Mouse (Mus musculus): ENCODE measurements around the gene Cfb.
A peak's percentile ranks its signal among the peaks of the same experiment; 100 is the strongest.

Gene Cfb

DNA sequence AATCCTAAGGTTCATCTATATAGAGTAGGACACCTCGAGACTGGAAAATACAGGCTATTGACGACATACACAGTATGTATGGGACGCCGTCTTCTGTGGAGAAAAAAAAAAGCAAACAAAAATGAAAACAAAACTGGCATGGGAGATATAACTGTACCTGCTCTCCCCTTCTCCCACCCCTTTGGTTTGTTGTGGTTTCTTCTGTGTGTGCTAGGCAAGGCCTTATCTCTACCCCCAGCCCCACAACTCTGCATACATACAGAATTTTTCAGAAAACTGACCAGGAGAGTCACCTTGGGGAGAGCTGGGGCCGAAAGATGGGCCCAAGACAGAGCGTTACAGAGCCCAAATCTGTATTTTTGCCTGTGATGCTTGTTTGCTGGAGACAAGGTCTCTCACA lies 22.4 kb upstream of the Cfb start:
- DNase-seq (ENCODE audit: extremely low read depth, low read depth): no peak

DNA sequence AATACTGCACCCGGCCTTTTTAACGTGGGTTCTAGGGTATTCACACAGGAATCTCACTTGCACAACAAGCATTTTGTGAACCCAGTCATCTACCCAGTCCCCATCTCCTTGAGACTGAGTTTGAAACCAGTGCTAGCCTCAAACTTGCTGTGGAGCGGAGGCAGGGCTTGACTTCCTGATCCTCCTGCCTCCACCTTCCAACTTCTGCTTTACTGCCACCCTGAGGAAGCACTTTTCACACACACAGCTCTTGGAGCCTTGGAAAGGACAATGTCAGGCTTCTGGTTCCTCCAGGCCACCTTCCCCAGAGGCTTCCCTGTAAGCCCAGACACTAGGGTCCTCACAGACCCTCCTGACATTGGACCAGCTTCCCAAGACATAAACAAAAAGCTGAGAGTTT lies 21.0 kb upstream of the Cfb start:
- no peak for DNase-seq (ENCODE audit: extremely low read depth, low read depth)

DNA sequence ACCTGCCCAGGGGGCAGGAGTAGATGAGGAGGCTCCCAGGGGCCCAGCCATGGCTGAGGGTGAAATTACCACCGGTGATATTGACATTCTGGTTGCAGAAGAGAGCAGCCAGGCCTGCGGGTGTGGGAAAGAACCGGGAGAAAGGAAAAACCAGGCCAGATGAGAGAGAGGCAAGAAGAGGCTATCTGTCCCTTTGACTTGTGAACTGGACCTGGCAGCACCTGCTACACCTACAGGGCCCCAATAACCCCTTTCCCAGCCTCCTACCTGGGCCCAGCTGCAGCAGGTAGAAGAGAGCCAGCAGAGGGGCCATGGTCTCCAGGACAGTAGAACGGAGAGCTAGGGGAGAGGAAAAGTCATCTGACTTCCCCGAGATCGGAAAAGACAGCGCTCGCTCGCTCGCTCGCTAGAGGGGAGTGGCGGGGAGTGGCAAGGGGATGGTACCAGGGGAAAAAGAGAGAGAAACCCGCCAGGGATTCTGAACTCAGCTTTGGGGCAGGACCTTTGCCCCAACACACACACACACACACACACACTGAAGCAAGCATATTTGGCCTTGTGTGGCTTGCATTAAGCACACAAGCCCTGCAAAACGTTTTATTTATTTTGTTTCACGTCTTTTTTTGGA lies 19.5 kb upstream of the Cfb start, which contains the start of gene Gm20547:
Gm20547 (minus strand) TSS at position 360 of the 628 bp plus-strand sequence.
- no peak for DNase-seq (ENCODE audit: extremely low read depth, low read depth)

GRCm38 (mm10) chr17:34881166-34881565 lies 18.8 kb upstream of the Cfb start:
- no peak for DNase-seq (ENCODE audit: extremely low read depth, low read depth)

DNA sequence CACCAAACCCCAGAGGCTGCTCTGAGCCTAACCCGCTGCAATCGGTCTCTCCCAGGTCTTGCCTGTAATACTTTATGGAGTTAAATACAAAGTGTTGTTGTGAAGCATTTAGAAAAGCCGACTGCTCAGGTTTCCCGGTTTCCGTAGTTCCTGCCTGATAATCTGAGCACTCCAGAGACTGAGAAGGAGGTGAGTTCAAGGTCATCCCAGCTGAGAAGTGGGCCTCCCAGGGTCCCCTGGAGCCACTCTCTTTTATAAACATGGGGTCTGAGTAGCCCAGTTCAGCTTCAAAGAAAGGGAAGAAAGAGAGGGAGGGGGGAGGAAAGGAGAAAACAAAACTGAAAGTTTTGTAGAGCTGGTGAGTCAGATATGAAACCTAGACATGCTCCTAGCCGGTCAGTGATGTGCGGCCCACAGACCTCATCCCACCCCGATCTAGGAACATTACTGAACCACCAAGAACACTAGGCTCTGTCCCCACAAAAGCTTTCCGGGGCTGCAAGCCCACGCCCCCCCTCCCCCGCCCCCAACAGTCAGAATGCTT lies 17.1 kb upstream of the Cfb start, which contains the start of gene Zbtb12:
Zbtb12 (plus strand) TSS at position 148 of the 544 bp plus-strand sequence.
- DNase-seq (ENCODE audit: extremely low read depth, low read depth): no peak

DNA sequence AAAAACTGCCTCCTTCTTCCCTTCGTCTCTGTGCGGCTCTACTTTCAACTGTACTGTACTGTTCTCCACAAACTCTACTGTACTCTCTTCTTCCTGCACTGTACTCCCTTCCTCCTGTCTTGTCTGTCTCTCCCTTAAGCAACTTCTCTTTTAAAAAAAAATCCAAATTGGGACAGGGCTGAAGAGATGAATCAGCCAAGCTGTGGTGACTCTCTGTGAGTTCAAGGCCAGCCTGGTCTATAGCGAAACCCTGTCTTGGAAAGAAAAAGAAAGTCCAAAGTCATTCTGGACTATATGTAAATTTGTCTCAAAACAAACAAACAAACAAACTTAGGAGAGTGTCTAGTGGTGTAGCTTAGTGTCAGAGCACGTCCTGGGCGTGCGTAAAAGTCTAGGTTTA lies 12.0 kb upstream of the Cfb start:
- DNase-seq (ENCODE audit: extremely low read depth, low read depth): no peak

DNA sequence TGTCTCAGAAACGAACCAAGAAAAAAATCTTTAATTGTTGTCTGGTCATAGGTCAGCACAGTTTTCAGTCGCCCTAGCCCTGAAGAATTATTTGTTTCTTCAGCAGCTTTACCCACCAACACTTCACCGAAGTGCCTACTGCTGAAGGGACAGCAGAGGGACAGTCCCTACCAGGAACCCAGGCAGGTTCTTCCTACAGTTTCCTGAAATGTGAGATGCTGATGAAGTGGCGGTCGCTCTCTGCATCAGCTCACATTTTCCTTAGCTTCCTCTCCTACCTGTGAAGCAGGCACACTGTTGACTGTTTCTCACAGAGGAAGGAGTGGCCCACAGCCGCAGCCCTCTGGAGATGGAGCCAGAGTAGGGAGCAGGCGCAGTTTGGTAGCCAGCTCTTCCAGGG lies 3.7 kb upstream of the Cfb start:
- no peak for DNase-seq (ENCODE audit: extremely low read depth, low read depth)

DNA sequence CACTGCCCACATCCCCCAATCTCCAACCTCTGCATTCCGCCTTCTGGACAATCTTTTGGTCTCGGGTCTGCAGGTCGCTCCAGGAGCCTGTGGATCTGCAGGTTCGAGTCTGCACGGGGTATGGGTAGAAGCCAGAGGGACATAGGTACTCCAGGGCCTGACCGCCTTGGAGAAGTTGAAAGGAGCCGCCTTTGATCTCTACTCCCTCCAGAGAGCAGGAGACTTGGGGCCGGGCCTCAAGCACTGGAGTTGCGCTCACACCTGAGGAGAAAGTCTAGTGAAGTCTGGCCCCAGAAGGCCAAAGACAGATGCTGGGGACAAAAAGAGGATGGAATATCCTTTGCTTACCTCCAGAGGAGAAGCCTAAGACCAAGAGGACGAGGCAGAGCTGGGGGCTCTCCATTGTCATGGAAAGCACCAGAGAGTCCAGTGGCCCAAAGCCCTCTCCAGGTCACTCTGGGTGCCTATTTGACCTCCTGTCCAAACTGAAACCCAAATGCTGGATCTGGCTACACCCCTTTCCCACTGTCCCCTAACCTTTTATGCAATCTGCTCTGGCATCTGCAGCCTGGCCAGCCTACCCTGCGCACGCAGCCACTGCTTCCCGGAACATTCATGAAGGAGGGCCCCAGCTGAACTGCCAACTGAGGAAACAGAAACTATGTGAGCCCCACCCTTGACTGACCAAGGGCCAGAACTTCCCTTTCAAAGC lies 458 bp downstream of the Cfb start:
- no peak for DNase-seq (ENCODE audit: extremely low read depth, low read depth)

- DNase-seq (ENCODE audit: extremely low read depth, low read depth): no peak
These were observed 1.8 kb downstream of the Cfb start for GRCm38 (mm10) chr17:34860514-34860913.

DNA sequence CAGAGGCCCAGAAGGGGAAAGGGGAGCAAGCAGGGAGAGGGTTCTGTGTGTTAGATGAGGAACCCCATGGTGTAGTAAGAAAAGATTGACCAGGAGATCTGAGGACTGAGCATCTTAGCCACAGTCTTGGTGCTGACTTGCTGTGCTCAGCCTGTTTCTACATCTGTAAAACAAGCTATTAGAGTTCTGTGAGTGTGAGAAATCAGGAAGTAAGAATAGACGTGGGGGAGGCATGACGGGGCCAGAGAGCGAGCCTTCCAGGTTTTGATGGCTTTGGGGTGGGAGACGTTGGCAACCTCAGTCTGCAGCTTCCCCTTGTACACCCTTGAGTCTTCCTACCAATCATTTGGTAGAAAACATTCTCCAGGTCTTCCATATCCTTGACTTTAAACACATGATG lies 3.6 kb downstream of the Cfb start:
- no peak for DNase-seq (ENCODE audit: extremely low read depth, low read depth)

DNA sequence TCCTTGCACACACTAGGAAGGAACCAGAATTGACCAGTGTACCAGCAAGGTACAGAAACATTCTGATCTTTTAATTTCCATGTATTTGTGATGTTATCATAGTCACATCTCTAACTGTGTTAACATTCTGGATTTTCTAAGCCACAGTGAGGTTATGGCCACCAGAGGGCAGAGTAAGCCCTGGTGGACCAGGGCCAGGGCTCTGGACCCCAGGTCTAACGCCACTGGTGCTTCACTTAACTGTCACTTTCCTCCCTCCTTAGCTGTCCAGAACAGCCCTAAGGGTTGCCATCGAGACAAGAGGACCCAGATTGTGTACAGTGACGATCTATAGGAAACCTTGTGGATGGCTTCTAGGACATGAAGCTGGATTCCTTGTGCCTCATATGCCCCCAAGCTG lies 6.5 kb downstream of the Cfb start:
- no peak for DNase-seq (ENCODE audit: extremely low read depth, low read depth)

- DNase-seq (ENCODE audit: extremely low read depth, low read depth): no peak
These were observed 7.6 kb downstream of the Cfb start for GRCm38 (mm10) chr17:34854761-34855160.

DNA sequence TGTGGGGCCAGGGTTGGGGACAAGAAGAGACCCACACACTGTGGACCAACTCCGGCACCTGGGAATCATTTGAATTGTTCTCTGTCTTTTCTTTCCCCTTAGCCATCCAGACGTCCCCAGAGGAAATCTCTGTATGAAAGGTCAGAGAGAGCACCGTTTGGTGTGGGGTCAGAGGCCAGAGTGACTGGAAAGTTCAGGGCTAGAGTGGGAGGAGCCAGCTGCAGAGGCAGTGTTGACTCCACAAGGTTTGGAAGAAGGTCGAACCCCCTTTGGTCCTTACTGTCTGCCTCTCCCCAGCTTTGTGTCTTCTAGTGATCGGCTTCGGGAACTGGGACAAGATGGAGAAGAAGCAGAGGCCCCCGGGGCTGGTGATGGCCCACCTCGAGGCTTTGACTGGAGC lies 8.8 kb downstream of the Cfb start:
- no peak for DNase-seq (ENCODE audit: extremely low read depth, low read depth)

- DNase-seq (ENCODE audit: extremely low read depth, low read depth): no peak
These were observed 11.7 kb downstream of the Cfb start for GRCm38 (mm10) chr17:34850517-34851125.

DNA sequence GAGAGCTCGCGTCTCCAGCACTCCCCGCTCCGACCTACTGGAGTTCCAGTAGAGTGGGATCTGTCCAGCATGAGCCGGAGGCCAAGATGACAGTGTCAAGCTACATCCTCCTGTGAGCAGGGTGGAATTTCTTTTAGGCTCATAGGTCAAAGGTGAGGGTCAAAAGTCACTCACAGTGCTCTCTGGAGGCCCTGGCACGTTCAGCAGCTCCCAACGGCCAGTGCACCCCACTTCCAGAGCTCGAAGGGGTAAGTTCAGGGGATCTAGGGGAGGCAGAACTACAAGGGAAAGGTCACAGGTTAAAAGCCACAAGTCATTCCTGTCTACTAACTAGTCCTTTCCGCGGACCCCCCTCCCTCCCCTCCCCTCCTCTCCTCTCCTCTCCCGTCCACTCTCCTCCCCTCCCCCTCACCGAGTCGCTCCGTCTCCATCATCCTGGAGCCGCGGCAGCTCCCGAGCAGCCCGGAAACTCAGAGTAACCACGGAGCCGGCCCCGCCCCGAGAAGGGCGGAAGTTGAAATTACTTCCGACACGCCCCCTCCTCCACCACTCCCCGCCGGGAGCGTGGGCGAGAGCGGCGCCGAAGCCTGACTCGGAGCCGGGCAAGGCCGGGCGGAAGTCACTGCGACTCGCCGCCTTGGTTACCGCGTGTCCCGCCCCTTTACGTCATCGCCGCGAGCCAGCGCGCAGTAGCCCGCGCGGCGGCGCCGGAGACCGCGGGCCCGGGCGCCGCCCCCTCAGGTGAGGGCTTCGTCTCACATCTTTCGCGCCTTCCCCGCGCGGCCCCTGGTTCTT lies 12.4 kb downstream of the Cfb start, which contains the start of the genes Skiv2l and Nelfe:
Skiv2l (minus strand) TSS at position 489 of the 795 bp plus-strand sequence.
Nelfe (plus strand) TSS at position 670 of the 795 bp plus-strand sequence.
- peak; percentile 84 for DNase-seq (ENCODE audit: extremely low read depth, low read depth)

GRCm38 (mm10) chr17:34847615-34848014 lies 14.7 kb downstream of the Cfb start:
- DNase-seq (ENCODE audit: extremely low read depth, low read depth): no peak

GRCm38 (mm10) chr17:34847192-34847591 lies 15.1 kb downstream of the Cfb start:
- DNase-seq (ENCODE audit: extremely low read depth, low read depth): no peak

DNA sequence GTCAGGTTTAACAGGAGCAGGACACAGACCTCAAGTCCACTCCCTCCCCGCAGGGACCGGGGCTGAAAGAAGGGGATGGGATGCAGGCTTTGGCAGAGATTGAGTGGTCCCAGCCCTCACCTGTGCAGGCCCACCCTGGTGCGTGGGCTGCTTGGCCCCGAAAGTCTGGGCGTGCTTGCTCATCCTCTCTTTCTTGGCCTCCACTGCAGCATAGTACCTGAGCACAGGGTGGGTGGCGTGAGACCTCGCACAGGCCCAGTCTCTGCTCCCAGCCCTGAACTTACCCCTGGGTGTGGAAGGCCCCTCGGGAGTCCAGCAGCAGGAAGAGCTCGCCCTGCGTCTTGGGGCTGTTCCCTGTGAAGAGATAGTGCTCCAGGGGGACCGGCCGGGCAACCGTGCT lies 17.4 kb downstream of the Cfb start:
- no peak for DNase-seq (ENCODE audit: extremely low read depth, low read depth)

- DNase-seq (ENCODE audit: extremely low read depth, low read depth): no peak
These were observed 21.5 kb downstream of the Cfb start for GRCm38 (mm10) chr17:34840736-34841307.

DNA sequence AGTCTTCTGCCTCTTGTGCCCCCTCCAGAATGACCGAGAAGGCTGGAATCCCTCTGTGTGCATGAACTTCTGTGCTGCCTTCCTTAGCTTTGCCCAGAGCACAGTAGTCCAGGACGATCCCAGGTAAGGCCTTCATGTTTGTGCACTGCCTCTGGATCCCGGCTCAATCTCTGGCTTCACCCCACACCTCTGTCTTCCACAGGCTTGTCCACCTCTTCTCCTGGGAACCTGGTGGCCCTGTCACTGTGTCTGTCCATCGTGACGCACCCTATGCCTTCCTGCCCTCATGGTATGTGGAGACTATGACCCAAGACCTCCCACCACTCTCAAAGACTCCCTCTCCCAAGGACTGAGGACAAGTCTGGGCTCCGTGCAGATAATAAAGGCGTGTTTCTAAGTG lies 23.5 kb downstream of the Cfb start:
- no peak for DNase-seq (ENCODE audit: extremely low read depth, low read depth)
